Mouse (Mus musculus) C2C12 (cell line): ENCODE data around the gene Mboat2.

Experiments used
- CTCF ChIP-seq: IDR thresholded peaks from one replicate; pipeline ENCODE4 v1.5.1; 2011; ENCODE audit not compliant: control insufficient read depth, insufficient read depth, insufficient read length
- USF1 ChIP-seq: IDR thresholded peaks from one replicate; pipeline ENCODE4 v1.6.1; 2011; ENCODE audit warnings: low read depth, mild to moderate bottlenecking, control low read depth, moderate library complexity

GRCm38 (mm10) chr12:24962362-24962967 lies 131.8 kb downstream of the Mboat2 start:
- TF ChIP-seq CTCF (no peak), USF1 (no peak)
